Mouse (Mus musculus): ENCODE data around the gene 5730455P16Rik.

- no peak for TF ChIP-seq CTCF (IDR thresholded peaks at IDR 0.05; ENCODE audit: low read depth, low read length)
- TF ChIP-seq POLR2A (IDR thresholded peaks at IDR 0.05; ENCODE audit: insufficient read depth, low read length): peak; percentile 67
Observed at GRCm38 (mm10) chr11:80377712-80378451, at the start of gene 5730455P16Rik.
